Mouse (Mus musculus) cortical plate, adult 2 months (tissue): ENCODE results near the gene Bmpr1b.

Source experiments
- CTCF ChIP-seq: fragments of 200-500 bp; IDR thresholded peaks from 2 replicates; pipeline ENCODE4 v1.5.1; 2011; ENCODE audit warnings: mild to moderate bottlenecking, control low read depth, low read length; ENCODE audit not compliant: insufficient read depth; ENCODE audit errors: extremely low read depth
- POLR2A ChIP-seq: fragments of 200-500 bp; IDR thresholded peaks from 2 replicates; pipeline ENCODE4 v1.6.1; 2011; ENCODE audit warnings: mild to moderate bottlenecking, low read length, control low read depth; ENCODE audit not compliant: insufficient read depth; ENCODE audit errors: extremely low read depth

DNA sequence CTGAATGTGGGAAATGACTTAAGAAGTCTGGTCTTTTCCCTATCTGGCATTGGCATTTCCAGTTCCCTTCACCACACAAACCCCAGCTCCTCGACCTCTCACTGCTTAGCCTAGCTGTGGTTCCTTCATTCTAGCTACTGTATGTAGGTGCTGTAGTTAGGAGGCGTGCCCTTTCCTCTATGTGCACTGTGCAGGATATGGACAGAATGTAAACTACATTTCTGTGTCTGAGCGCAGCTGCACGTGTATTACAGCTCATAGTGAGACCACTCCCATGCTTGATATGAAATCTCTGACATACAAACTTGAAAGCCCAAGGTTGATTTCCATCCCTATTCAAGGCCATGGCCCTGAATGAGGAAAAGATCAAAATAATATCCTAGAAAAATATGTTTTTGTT, 252.1 kb downstream of the Bmpr1b start:
- TF ChIP-seq POLR2A, result no peak
- no peak for TF ChIP-seq CTCF
